Mouse (Mus musculus) lung, adult 2 months (tissue): ENCODE measurements around the gene Hist1h2af. TPM values are rescaled to one million over a fixed set of nuclear protein-coding genes. Genes with fewer than 3 reads are reported as not detected.
A peak's percentile ranks its signal among the peaks of the same experiment; 100 is the strongest.
"Not testable (repeated sequence)": the region's sequence is repeated elsewhere in the genome, so short reads cannot be mapped to it uniquely, and the experiment has no call there.

Experiments used
- DNase-seq: peaks from one replicate; pipeline ENCODE4 v3.0.0; 2022
- H3K4me1 ChIP-seq: fragments of 200-500 bp; 2 replicates; pipeline ENCODE4 v1.6.1; 2011; ENCODE audit warnings: low read length; ENCODE audit not compliant: control insufficient read depth, insufficient read depth
- H3K4me3 ChIP-seq: fragments of 200-500 bp; replicated peaks from 2 replicates; pipeline ENCODE3; 2011; ENCODE audit warnings: low read depth, mild to moderate bottlenecking, control low read depth, low read length; ENCODE audit errors: extremely low read depth
- CTCF ChIP-seq: fragments of 200-500 bp; IDR thresholded peaks from 2 replicates; pipeline ENCODE4 v1.5.1; 2011; ENCODE audit warnings: mild to moderate bottlenecking, low read length, control low read depth; ENCODE audit not compliant: insufficient read depth
- POLR2A ChIP-seq: fragments of 200-500 bp; IDR thresholded peaks from 2 replicates; pipeline ENCODE4 v1.6.1; 2011; ENCODE audit warnings: low read depth, mild to moderate bottlenecking, control low read depth, low read length, borderline replicate concordance; ENCODE audit errors: extremely low read depth
- WGBS: fragments of 180-500 bp; shearing (Covaris S2); methylation state at CpG from one replicate; pipeline ENCODE4 v1.1.7; 2018; 5-methylcytosine and 5-hydroxymethylcytosine counted together
- polyA plus RNA-seq: library from polyadenylated mRNA; depleted of rRNA; stranded (reverse); fragments of >200 nt; gene quantifications from 2 replicates; pipeline ENCODE4 v1.2.3, GENCODE M21; 2012

Hist1h2af gene
- polyA plus RNA-seq, 1 experiment, result 47.1 TPM

GRCm38 (mm10) chr13:23571022-23571503, 37.4 kb downstream of the Hist1h2af start, which contains the start of the genes Hist1h2ae and Hist1h2bg:
Gene Hist1h2ae, minus strand, starts transcription at chr13:23571220.
Gene Hist1h2bg, plus strand, starts transcription at chr13:23571396.
- WGBS, result under 1% methylated on average over 18 of the region's 18 CpGs
- no peak for TF ChIP-seq CTCF
- peak; percentile 56; the same call in 1 of the 2 replicates for TF ChIP-seq POLR2A

GRCm38 (mm10) chr13:23571504-23572217, 38.0 kb downstream of the Hist1h2af start:
- under 1% methylated on average over 19 of the region's 34 CpGs for WGBS
- DNase-seq, H3K4me1 ChIP-seq: not testable (repeated sequence)
- peak overlapping the region; percentile 80 for H3K4me3 ChIP-seq

More at GRCm38 (mm10) chr13:23571022-23571503, 37.4 kb downstream of the Hist1h2af start, which contains the start of the genes Hist1h2ae and Hist1h2bg:
- peak; percentile 73 for DNase-seq
- H3K4me3 ChIP-seq, result peak within 1 kb of the TSS; percentile 80
- no peaks in the 10 kb centered on the region; the same call in 1 of the 2 replicates for H3K4me1 ChIP-seq

GRCm38 (mm10) chr13:23572218-23573033, 38.7 kb downstream of the Hist1h2af start:
- WGBS, result 26% methylated on average over 2 of the region's 2 CpGs
- no peak for DNase-seq
- no peaks in the 10 kb centered on the region; the same call in 1 of the 2 replicates for H3K4me1 ChIP-seq
- TF ChIP-seq POLR2A (no peak), CTCF (no peak)
- peak overlapping the region; percentile 28 for H3K4me3 ChIP-seq

GRCm38 (mm10) chr13:23573034-23573897, 39.6 kb downstream of the Hist1h2af start:
- H3K4me1 ChIP-seq, DNase-seq, H3K4me3 ChIP-seq: not testable (repeated sequence)
- WGBS, result 11% methylated on average over 20 of the region's 20 CpGs

- 2% methylated on average over 42 of the region's 42 CpGs for WGBS
- peak; percentile 33; the same call in 1 of the 2 replicates for TF ChIP-seq POLR2A
- DNase-seq, result peak; percentile 65
- H3K4me3 ChIP-seq, result peak within 1 kb of the TSS; percentile 49
- H3K4me1 ChIP-seq, result not testable (repeated sequence)
Observed at GRCm38 (mm10) chr13:23573898-23574524, 40.3 kb downstream of the Hist1h2af start, which contains the start of the genes Hist1h2bf and Hist1h2ad. Gene Hist1h2bf, minus strand, starts transcription at chr13:23574196. Gene Hist1h2ad, plus strand, starts transcription at chr13:23574381.

GRCm38 (mm10) chr13:23574546-23575170, 41.0 kb downstream of the Hist1h2af start:
- not testable (repeated sequence) for H3K4me3 ChIP-seq, H3K4me1 ChIP-seq, DNase-seq
- 4% methylated on average over 13 of the region's 39 CpGs for WGBS

GRCm38 (mm10) chr13:23575271-23575851, 41.7 kb downstream of the Hist1h2af start, which contains the start of gene Hist1h3d:
Gene Hist1h3d, plus strand, starts transcription at chr13:23575763.
- DNase-seq, result peak; percentile 36
- WGBS, result 2% methylated on average over 18 of the region's 18 CpGs
- Histone ChIP-seq H3K4me3 (peak within 1 kb of the TSS; percentile 54), H3K4me1 (no peaks in the 10 kb centered on the region)
- TF ChIP-seq POLR2A (0 out of 2 replicates have a peak, but pooled peaks have one; percentile 17), CTCF (no peak)

GRCm38 (mm10) chr13:23575864-23576313, 42.2 kb downstream of the Hist1h2af start:
- not testable (repeated sequence) for H3K4me1 ChIP-seq
- H3K4me3 ChIP-seq, result peak overlapping the region; percentile 54
- peak; percentile 32 for DNase-seq
- 2% methylated on average over 17 of the region's 40 CpGs for WGBS
